Mouse (Mus musculus): Measurements from ENCODE around the gene Tfap2e. TPM values are rescaled to one million over a fixed set of nuclear protein-coding genes. Genes with fewer than 3 reads are reported as not detected.

The Tfap2e gene
- total RNA-seq, 2 experiments from 2014 or later: not detected

GRCm38 (mm10) chr4:126696908-126697307 lies 39.1 kb downstream of the Tfap2e start:
- DNase-seq: no peak

GRCm38 (mm10) chr4:126693021-126693420 lies 43.0 kb downstream of the Tfap2e start:
- no peak for DNase-seq

- no peak for DNase-seq
Observed at GRCm38 (mm10) chr4:126689457-126689856, 46.6 kb downstream of the Tfap2e start.

- DNase-seq: no peak
Observed at GRCm38 (mm10) chr4:126683084-126683483, 53.0 kb downstream of the Tfap2e start.

- DNase-seq: no peak
Observed at GRCm38 (mm10) chr4:126682298-126682697, 53.7 kb downstream of the Tfap2e start.

- DNase-seq: peak; percentile 98
Observed at GRCm38 (mm10) chr4:126677054-126678003, 58.7 kb downstream of the Tfap2e start, which contains the start of gene Psmb2. TSS of gene Psmb2 (plus strand) at chr4:126677630.

GRCm38 (mm10) chr4:126667075-126667474 lies 69.0 kb downstream of the Tfap2e start:
- no peak for DNase-seq

Other genes with a start within 250 kb of the Tfap2e start
- gene Ago4, start 202.8 kb downstream of the Tfap2e start, total RNA-seq (2021): 1 to 10 TPM; 8.5 to 9.6 TPM
- 1 to 10 TPM in 1 of 2 experiments, under 1 TPM in 1; 0.58 to 1.3 TPM for gene Clspn, start 179.3 kb downstream of the Tfap2e start, total RNA-seq (2021)
- gene 5730409E04Rik, start 126.4 kb downstream of the Tfap2e start, total RNA-seq (2021): 10 to 100 TPM; 62.2 to 74.0 TPM
- gene Psmb2, start 58.6 kb downstream of the Tfap2e start, total RNA-seq (2021): 100 to 1,000 TPM; 103 to 111 TPM
- 1,000 to 10,000 TPM; 1,851 to 1,927 TPM for gene Ncdn, start 17.2 kb upstream of the Tfap2e start, total RNA-seq (2021)
- gene AU040320, start 17.3 kb upstream of the Tfap2e start, total RNA-seq (2021): 10 to 100 TPM; 65.6 to 66.1 TPM
- gene Zmym4, start 231.9 kb upstream of the Tfap2e start, total RNA-seq (2021): 10 to 100 TPM; 51.2 to 54.5 TPM

All from layer of hippocampus, postnatal 36 days (tissue).